Mouse (Mus musculus): ENCODE results near the gene Tubg2.
A peak's percentile ranks its signal among the peaks of the same experiment; 100 is the strongest.

Tubg2 gene

GRCm38 (mm10) chr11:101194137-101194536, 38.4 kb downstream of the Tubg2 start:
- no peak for DNase-seq (ENCODE audit: low read depth, low spot score)

DNA sequence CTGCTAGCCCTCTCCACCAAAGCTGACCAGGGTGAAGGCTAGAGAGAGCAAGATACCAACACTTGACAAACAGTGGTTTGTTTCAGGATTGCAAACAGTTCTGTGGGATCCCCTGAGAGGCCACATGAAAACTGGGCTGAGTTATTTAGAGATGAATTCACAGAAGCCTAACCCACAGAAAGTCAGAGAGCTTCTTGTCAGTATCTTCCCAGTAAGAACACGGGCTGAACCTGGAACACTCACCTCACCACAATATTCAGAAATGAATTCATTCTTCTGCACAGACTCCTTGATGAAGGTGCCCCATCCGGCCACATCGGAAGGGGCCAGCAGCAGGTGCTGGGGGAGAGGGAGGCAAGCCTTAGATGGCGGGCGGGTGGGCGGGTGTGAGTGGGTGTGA, 38.9 kb downstream of the Tubg2 start:
- no peak for DNase-seq (ENCODE audit: low read depth, low spot score)

GRCm38 (mm10) chr11:101195101-101195500, 39.4 kb downstream of the Tubg2 start:
- no peak for DNase-seq (ENCODE audit: low read depth, low spot score)

GRCm38 (mm10) chr11:101195571-101195970, 39.9 kb downstream of the Tubg2 start:
- DNase-seq (ENCODE audit: low read depth, low spot score), result no peak

DNA sequence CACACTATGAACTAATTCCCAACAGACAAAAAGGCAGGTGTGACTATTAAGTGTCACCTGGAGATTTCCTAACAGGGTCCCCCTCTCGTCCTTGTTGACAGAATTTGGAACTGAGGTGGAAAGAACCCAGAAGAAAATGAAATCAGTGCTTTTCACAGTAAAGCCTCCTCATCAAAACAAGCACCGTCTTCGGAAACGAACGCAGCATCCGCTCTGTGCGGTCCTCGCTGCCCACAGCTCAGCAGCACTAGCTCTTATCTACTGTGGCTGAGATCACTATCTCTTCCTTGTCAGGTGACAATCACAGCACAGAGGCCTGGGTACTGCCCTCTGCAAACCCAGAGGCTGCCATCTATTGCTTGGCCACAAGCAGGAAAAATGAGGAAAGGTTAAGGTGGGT, 40.5 kb downstream of the Tubg2 start:
- DNase-seq (ENCODE audit: low read depth, low spot score), result no peak

DNA sequence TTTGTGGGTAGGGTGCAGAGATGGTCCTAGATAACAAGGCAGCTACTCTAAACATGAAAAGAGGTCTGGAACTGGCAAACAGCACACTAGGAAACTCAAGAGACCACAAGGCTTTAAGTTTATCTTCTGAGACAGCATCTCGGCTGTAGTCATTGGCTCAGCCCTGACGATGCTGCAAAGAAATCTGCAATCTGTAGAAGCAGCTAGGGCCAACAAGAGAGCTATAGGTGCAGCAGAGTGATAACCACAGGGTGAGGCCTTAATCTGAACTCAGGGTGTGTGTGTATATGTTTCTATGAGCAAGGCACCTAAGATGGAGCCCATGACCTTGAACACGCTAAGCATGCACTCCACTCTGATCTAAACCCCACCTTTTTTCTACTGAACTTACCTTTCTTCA, 43.8 kb downstream of the Tubg2 start:
- no peak for DNase-seq (ENCODE audit: low read depth, low spot score)

- peak; percentile 38 for DNase-seq (ENCODE audit: low read depth, low spot score)
Observed at GRCm38 (mm10) chr11:101200986-101201385, 45.3 kb downstream of the Tubg2 start.

All from embryo, embryonic 11.5 days (tissue).